Mouse (Mus musculus): ENCODE results near the gene Pde3a. TPM values are rescaled to one million over a fixed set of nuclear protein-coding genes. Genes with fewer than 3 reads are reported as not detected.

The Pde3a gene
- 10 to 100 TPM; 64.6 to 72.3 TPM for total RNA-seq (2021)
- polyA plus RNA-seq (2012; rRNA removed): 18.0 and 23.9 TPM in 2 replicates
- long read RNA-seq, full-length matches to known transcripts: 22 of 47 reads
- long read RNA-seq, partial matches to known transcripts: 21 of 47 reads
- long read RNA-seq, other reads (novel, unspliced or antisense): 4 of 47 reads

DNA sequence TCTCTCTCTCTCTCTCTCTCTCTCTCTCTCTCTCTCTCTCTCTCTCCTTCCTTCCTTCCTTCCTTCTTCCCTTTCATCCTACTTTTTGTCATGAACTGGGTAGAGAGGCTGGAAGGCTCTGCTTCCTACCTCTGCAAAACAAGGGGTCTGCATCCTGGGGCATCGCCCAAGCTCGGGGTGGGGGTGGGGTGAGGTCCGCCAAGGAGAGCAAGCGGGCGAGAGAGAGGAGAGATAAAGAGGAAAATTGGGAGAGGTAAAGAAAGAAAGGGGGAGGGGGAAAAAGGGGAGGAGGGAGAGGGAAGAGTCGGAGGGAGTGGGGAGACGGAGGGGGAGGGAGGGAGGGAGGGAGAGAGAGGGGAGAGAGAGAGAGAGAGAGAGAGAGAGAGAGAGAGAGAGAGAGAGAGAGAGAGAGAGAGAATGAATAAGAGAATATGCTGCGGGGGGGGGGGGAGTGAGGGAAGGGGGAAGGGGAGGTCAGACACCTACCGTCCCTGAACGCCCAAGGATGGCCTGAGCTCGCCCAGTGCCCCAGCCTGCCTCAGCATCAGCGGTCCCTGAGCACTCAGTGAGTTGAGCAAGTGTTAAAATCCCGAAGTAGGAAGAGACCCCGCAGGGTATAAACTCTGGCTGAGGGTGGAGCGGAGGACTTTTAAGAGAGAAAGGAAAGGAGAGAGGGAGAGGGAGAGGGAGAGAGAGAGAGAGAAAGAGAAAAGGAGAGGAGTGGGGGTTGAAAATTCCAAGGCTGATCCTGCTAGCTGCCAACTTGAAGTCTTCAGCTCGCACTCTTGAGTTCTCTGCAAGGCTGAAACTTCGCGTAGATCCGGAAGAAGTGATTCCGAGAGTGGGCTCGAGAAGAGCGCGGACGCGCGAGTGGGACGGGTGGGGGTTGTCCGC, at the start of gene Pde3a:
Gene Pde3a, plus strand, starts transcription at position 579 of the 894 bp plus-strand sequence.
- H3K4me3 ChIP-seq: peak within 1 kb of the TSS; percentile 70
- H3K36me3 ChIP-seq (ENCODE audit: control insufficient read depth, insufficient read depth, low read length): no peaks in the 10 kb centered on the region; the same call in 1 of the 2 replicates
- intact Hi-C loops (cut with DNase I): loop anchor here (2.0 to 5.0 kb wide), 2 partner anchors 60 to 322 kb away; no protein-coding TSS in a partner anchor
- H3K4me1 ChIP-seq (ENCODE audit: control insufficient read depth, insufficient read depth, low read length): no peaks in the 10 kb centered on the region; the same call in 1 of the 2 replicates
- 2% methylated on average over 25 of the region's 28 CpGs for WGBS
- peak within 1 kb of the TSS; percentile 95 for H3K27ac ChIP-seq
- no peaks in the 10 kb centered on the region for H3K27me3 ChIP-seq (ENCODE audit: control insufficient read depth, insufficient read depth, low read length)
- TF ChIP-seq CTCF (IDR thresholded peaks at IDR 0.05) (no peak), EP300 (IDR thresholded peaks at IDR 0.05; ENCODE audit: insufficient read depth, low read depth, low read length) (no peak), POLR2A (IDR thresholded peaks at IDR 0.05; ENCODE audit: insufficient read depth, low read depth, low read length) (no peak)
- H3K79me2 ChIP-seq (replicated peaks; ENCODE audit: control insufficient read depth, insufficient read depth, low read length): peaks cover 2% of the 10 kb centered on the region
- peak in 1 of 2 experiments; percentile 46 for DNase-seq
- H3K9ac ChIP-seq (ENCODE audit: low read depth, low read length): peak within 1 kb of the TSS; percentile 95

DNA sequence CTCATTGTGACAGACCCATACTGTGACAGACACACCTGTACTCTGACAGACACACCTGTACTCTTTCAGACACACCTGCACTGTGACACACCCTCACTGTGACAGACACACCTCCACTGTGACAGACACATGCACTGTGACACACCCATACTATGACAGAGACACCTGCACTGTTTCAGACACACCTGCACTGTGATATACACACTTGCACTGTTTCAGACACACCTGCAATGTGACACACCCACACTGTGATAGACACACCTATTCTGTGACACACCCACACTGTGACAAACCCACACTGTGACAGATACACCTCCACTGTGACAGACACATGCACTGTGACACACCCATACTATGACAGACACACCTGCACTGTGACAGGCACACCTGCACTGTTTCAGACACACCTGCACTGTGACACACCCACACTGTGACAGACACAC, 48.9 kb upstream of the Pde3a start:
- Histone ChIP-seq H3K4me1 (ENCODE audit: control insufficient read depth, insufficient read depth, low read length) (no peaks in the 10 kb centered on the region), H3K27ac (no peak overlapping the region)
- DNase-seq: no peak

DNA sequence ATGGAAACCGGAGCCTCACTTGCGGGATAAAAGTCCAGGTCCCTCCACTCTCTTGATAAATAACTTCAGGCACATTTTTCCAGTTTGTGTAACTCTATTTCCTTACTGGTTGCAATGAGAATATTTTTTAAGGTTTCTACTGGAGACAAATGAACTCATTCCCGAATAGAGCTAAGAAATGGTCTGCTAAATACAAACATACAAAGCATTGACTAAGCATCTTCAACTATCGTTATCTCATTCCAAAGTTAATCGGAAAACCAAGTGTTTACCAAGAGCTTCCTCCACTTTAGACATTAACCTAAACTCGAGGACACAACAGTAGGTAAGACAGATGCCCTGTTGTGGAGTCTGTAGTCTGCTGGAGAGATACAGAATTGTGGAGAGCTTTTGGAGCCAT, 41.5 kb upstream of the Pde3a start:
- no peak overlapping the region for H3K27ac ChIP-seq
- WGBS: 66% methylated on average over 6 of the region's 6 CpGs
- H3K9ac ChIP-seq (ENCODE audit: low read depth, low read length): no peak overlapping the region
- no peak for DNase-seq
- H3K4me1 ChIP-seq (ENCODE audit: control insufficient read depth, insufficient read depth, low read length): no peaks in the 10 kb centered on the region
- H3K27me3 ChIP-seq (ENCODE audit: control insufficient read depth, insufficient read depth, low read length): no peaks in the 10 kb centered on the region
- intact Hi-C loops (cut with DNase I): no loop called here
- H3K36me3 ChIP-seq (ENCODE audit: control insufficient read depth, insufficient read depth, low read length): no peaks in the 10 kb centered on the region
- no peaks in the 10 kb centered on the region for H3K79me2 ChIP-seq (replicated peaks; ENCODE audit: control insufficient read depth, insufficient read depth, low read length)
- H3K4me3 ChIP-seq: no peak overlapping the region
- TF ChIP-seq CTCF (IDR thresholded peaks at IDR 0.05) (no peak), POLR2A (IDR thresholded peaks at IDR 0.05; ENCODE audit: insufficient read depth, low read depth, low read length) (no peak), EP300 (IDR thresholded peaks at IDR 0.05; ENCODE audit: insufficient read depth, low read depth, low read length) (no peak)

More for the DNA sequence above, 48.9 kb upstream of the Pde3a start:
- H3K9ac ChIP-seq (ENCODE audit: low read depth, low read length): no peak overlapping the region
- H3K27me3 ChIP-seq (ENCODE audit: control insufficient read depth, insufficient read depth, low read length): no peaks in the 10 kb centered on the region
- no peaks in the 10 kb centered on the region for H3K36me3 ChIP-seq (ENCODE audit: control insufficient read depth, insufficient read depth, low read length)
- TF ChIP-seq EP300 (IDR thresholded peaks at IDR 0.05; ENCODE audit: insufficient read depth, low read depth, low read length) (no peak), POLR2A (IDR thresholded peaks at IDR 0.05; ENCODE audit: insufficient read depth, low read depth, low read length) (no peak), CTCF (IDR thresholded peaks at IDR 0.05) (no peak)
- intact Hi-C loops (cut with DNase I): no loop called here
- no peak overlapping the region for H3K4me3 ChIP-seq
- H3K79me2 ChIP-seq (replicated peaks; ENCODE audit: control insufficient read depth, insufficient read depth, low read length): no peaks in the 10 kb centered on the region

DNA sequence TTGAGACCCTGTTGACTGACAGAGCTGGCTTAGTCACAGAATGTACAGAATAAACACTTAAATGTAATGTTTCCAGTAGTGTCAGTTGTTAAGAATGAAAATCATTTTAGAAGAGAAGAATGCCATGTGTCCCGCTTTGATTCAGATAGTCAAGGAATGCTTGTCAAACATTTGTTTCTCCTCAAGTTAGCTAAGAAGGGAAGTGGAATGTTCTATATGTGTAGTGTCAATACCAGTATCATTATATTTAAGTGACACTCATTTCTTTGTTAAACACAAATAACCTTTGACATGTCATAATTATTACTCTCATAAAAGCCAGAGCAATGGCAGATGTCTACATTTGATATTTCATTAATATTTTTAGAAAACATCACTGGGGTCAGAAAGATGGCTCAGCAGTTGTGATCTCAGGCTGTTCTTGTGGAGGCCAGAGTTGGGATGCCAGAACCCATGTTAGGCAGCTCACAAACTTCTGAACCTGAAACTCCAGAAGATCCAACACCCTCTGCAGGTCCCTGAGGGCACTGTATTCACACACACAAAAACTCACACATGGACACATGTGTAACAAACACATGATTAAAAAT, 40.7 kb upstream of the Pde3a start:
- H3K27ac ChIP-seq: no peak overlapping the region
- DNase-seq: no peak
- no peaks in the 10 kb centered on the region for H3K27me3 ChIP-seq (ENCODE audit: control insufficient read depth, insufficient read depth, low read length)
- 68% methylated on average over 1 of the region's 1 CpGs for WGBS
- H3K9ac ChIP-seq (ENCODE audit: low read depth, low read length): no peak overlapping the region
- no peaks in the 10 kb centered on the region for H3K36me3 ChIP-seq (ENCODE audit: control insufficient read depth, insufficient read depth, low read length)
- intact Hi-C loops (cut with DNase I): no loop called here
- no peak overlapping the region for H3K4me3 ChIP-seq
- H3K79me2 ChIP-seq (replicated peaks; ENCODE audit: control insufficient read depth, insufficient read depth, low read length): no peaks in the 10 kb centered on the region
- no peak for TF ChIP-seq EP300 (IDR thresholded peaks at IDR 0.05; ENCODE audit: insufficient read depth, low read depth, low read length)
- TF ChIP-seq POLR2A (IDR thresholded peaks at IDR 0.05; ENCODE audit: insufficient read depth, low read depth, low read length): no peak
- TF ChIP-seq CTCF (IDR thresholded peaks at IDR 0.05): no peak
- no peaks in the 10 kb centered on the region for H3K4me1 ChIP-seq (ENCODE audit: control insufficient read depth, insufficient read depth, low read length)

DNA sequence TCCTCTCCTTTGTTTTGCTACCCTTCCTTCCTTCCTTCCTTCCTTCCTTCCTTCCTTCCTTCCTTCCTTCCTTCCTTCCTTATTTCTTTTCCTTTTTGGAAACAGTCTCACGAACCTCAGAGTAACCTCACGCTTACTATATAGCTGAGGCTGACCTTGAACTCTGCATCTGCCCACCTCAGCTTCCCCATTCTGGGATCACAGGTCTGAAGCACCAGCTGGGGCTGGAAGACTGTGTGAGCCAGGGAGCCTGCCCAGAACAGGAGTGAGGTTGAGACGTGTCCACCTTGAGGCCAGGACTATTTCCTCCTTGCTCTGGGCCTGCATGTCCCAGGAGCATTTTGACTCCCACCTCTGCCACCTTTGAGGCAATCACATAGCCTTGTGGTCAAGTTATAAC, 39.0 kb upstream of the Pde3a start:
- H3K79me2 ChIP-seq (replicated peaks; ENCODE audit: control insufficient read depth, insufficient read depth, low read length): no peaks in the 10 kb centered on the region
- WGBS: 79% methylated on average over 3 of the region's 3 CpGs
- H3K36me3 ChIP-seq (ENCODE audit: control insufficient read depth, insufficient read depth, low read length): no peaks in the 10 kb centered on the region
- no peak for DNase-seq
- no peak for TF ChIP-seq POLR2A (IDR thresholded peaks at IDR 0.05; ENCODE audit: insufficient read depth, low read depth, low read length)
- TF ChIP-seq EP300 (IDR thresholded peaks at IDR 0.05; ENCODE audit: insufficient read depth, low read depth, low read length): no peak
- no peak for TF ChIP-seq CTCF (IDR thresholded peaks at IDR 0.05)
- no peak overlapping the region for H3K4me3 ChIP-seq
- no peak overlapping the region for H3K27ac ChIP-seq
- no peak overlapping the region for H3K9ac ChIP-seq (ENCODE audit: low read depth, low read length)
- intact Hi-C loops (cut with DNase I): no loop called here
- H3K4me1 ChIP-seq (ENCODE audit: control insufficient read depth, insufficient read depth, low read length): no peaks in the 10 kb centered on the region
- no peaks in the 10 kb centered on the region for H3K27me3 ChIP-seq (ENCODE audit: control insufficient read depth, insufficient read depth, low read length)
